ENCODE assay signal across 18 mouse cellular contexts in genomic region chr12:54819181-54819935, GRCm38 (mm10). TPM values are rescaled to one million over a fixed set of nuclear protein-coding genes. Genes with fewer than 3 reads are reported as not detected.
DNase-seq lines count a peak whose midpoint lies in the region; ATAC-seq and TF ChIP-seq lines count a peak whose summit lies in the region.
"Had no signal": no experiment of that assay in that cellular context is flagged by ENCODE, and none has a peak within 500 bp of the region (broad histone marks: within the 10 kb centered on the region; RNA-seq: fewer than 3 reads in every experiment).

No protein-coding gene starts in this region.

- no peaks in the 10 kb centered on the region for H3K36me3 ChIP-seq in heart, embryonic 15.5 days
- peaks cover 0 to 36% of the 10 kb centered on the region in 2 experiments; a peak in 2 of 4 replicates for H3K36me3 ChIP-seq in MEL (ENCODE audit: control insufficient read depth in 1 of 2, insufficient read depth in 2 of 2, low read length in 2 of 2)
- H3K36me3 ChIP-seq in intestine, postnatal 0 days (ENCODE audit: control insufficient read depth, insufficient read depth): no peaks in the 10 kb centered on the region
- H3K36me3 ChIP-seq: hindbrain, embryonic 13.5 days; neural tube, embryonic 15.5 days had no signal

- H3K9me3 ChIP-seq in heart, embryonic 15.5 days (replicated peaks): no peaks in the 10 kb centered on the region
- H3K9me3 ChIP-seq in MEL (replicated peaks; ENCODE audit: insufficient read depth, low read length): no peaks in the 10 kb centered on the region
- no peaks in the 10 kb centered on the region for H3K9me3 ChIP-seq in intestine, postnatal 0 days (ENCODE audit: control insufficient read depth)
- H3K9me3 ChIP-seq: hindbrain, embryonic 13.5 days; megakaryocyte, embryonic 14.5 days; neural tube, embryonic 15.5 days had no signal

- H3K79me2 ChIP-seq in MEL (ENCODE audit: control insufficient read depth, insufficient read depth, low read length, poor library complexity): no peaks in the 10 kb centered on the region; the same call in 1 of the 2 replicates

- no peak for TF ChIP-seq CTCF in MEL (IDR thresholded peaks at IDR 0.05 in 2 of 3, conservative IDR thresholded peaks at IDR 0.05 in 1 of 3; ENCODE audit: control insufficient read depth in 1 of 3, insufficient read depth in 1 of 3, low read depth in 2 of 3, low read length in 3 of 3, poor library complexity in 1 of 3, severe bottlenecking in 1 of 3)
- no peak for TF ChIP-seq CTCF in intestine, postnatal 0 days (IDR thresholded peaks at IDR 0.05; ENCODE audit: low read depth)

- TF ChIP-seq POLR2A in MEL (IDR thresholded peaks at IDR 0.05; ENCODE audit: control insufficient read depth in 1 of 2, insufficient read depth in 1 of 2, low read depth in 1 of 2, low read length in 2 of 2, poor library complexity in 1 of 2): 0 out of 4 replicates have a peak, but pooled peaks of 1 of the 2 experiments have one; percentile 36

- no peak for TF ChIP-seq RAD21 in MEL (IDR thresholded peaks at IDR 0.05; ENCODE audit: low read depth, low read length)

- H3K27ac ChIP-seq in heart, embryonic 15.5 days: peak overlapping the region; percentile 38; the same call in 1 of the 2 replicates
- H3K27ac ChIP-seq in MEL (ENCODE audit: control insufficient read depth, low read depth, low read length): peak overlapping the region; percentile 94
- H3K27ac ChIP-seq in intestine, postnatal 0 days (ENCODE audit: low read depth, low read length): peak overlapping the region; percentile 62
- H3K27ac ChIP-seq: hindbrain, embryonic 13.5 days; kidney, postnatal 0 days; neural tube, embryonic 15.5 days had no signal

- H3K9ac ChIP-seq in heart, embryonic 15.5 days: no peak overlapping the region
- peak overlapping the region; percentile 75 for H3K9ac ChIP-seq in MEL (ENCODE audit: control insufficient read depth, low read depth, low read length, poor library complexity, severe bottlenecking)
- no peak overlapping the region for H3K9ac ChIP-seq in intestine, postnatal 0 days (ENCODE audit: low read depth, low read length)
- H3K9ac ChIP-seq: hindbrain, embryonic 13.5 days; lung, embryonic 14.5 days; neural tube, embryonic 15.5 days had no signal

- TF ChIP-seq EP300 in MEL (IDR thresholded peaks at IDR 0.05; ENCODE audit: low read depth in 1 of 2, low read length in 2 of 2): peak; percentile 53 to 69

- no peaks in the 10 kb centered on the region for H3K27me3 ChIP-seq in heart, embryonic 15.5 days
- H3K27me3 ChIP-seq in MEL (ENCODE audit: control insufficient read depth in 1 of 2, insufficient read depth in 2 of 2, low read length in 2 of 2): no peaks in the 10 kb centered on the region
- H3K27me3 ChIP-seq in intestine, postnatal 0 days (replicated peaks; ENCODE audit: control insufficient read depth, insufficient read depth, low read length): no peaks in the 10 kb centered on the region
- H3K27me3 ChIP-seq: hindbrain, embryonic 13.5 days; megakaryocyte, embryonic 14.5 days; neural tube, embryonic 15.5 days had no signal

- no peak for ATAC-seq in heart, embryonic 15.5 days (replicated peaks; ENCODE audit: insufficient number of reproducible peaks, insufficient read depth, low FRiP score, low read depth)
- 0 out of 2 replicates have a peak, but pooled peaks have one; percentile 43 for ATAC-seq in intestine, postnatal 0 days
- peak; percentile 49 for ATAC-seq in megakaryocyte progenitor cell, adult 5-6 weeks (replicated peaks; ENCODE audit: poor library complexity)
- ATAC-seq: forebrain, embryonic 14.5 days had no signal

- H3K4me1 ChIP-seq in heart, embryonic 15.5 days (replicated peaks): peaks cover 21% of the 10 kb centered on the region; the same call in 1 of the 2 replicates
- H3K4me1 ChIP-seq in MEL (ENCODE audit: control insufficient read depth in 1 of 2, insufficient read depth in 2 of 2, low read length in 2 of 2): peaks cover 12 to 28% of the 10 kb centered on the region in 2 experiments
- no peaks in the 10 kb centered on the region; the same call in none of the 2 replicates for H3K4me1 ChIP-seq in intestine, postnatal 0 days (replicated peaks; ENCODE audit: control insufficient read depth, insufficient read depth, low read length)
- H3K4me1 ChIP-seq: neural tube, embryonic 15.5 days had no signal

- WGBS in heart, embryonic 15.5 days: 35% methylated on average over 6 of the region's 6 CpGs
- 32% methylated on average over 6 of the region's 6 CpGs for WGBS in intestine, postnatal 0 days

- H3K4me3 ChIP-seq in heart, embryonic 15.5 days: no peak overlapping the region
- peak overlapping the region; percentile 5 to 19; a peak in 3 of 4 replicates for H3K4me3 ChIP-seq in MEL (ENCODE audit: control insufficient read depth in 1 of 2, insufficient read depth in 1 of 2, low read depth in 2 of 2, low read length in 2 of 2)
- H3K4me3 ChIP-seq in intestine, postnatal 0 days (ENCODE audit: low read depth, low read length): no peak overlapping the region
- H3K4me3 ChIP-seq: hindbrain, embryonic 13.5 days; megakaryocyte, embryonic 14.5 days; neural tube, embryonic 15.5 days had no signal

- no peak for DNase-seq in heart, adult 8-10 months (ENCODE audit: low spot score)
- peak; percentile 70 for DNase-seq in MEL (ENCODE audit: low read depth, low spot score)
- DNase-seq in right cerebral cortex, postnatal 4 days: no peak
- DNase-seq in retina, postnatal 1 day: no peak
- DNase-seq: adrenal gland, postnatal 14 days; cerebellum, postnatal 10 days; liver; lung, embryonic 14.5 days; spleen, adult 18-20 months; thymus, postnatal 4 days had no signal

- H3K4me2 ChIP-seq in heart, embryonic 15.5 days: no peak overlapping the region
- no peak overlapping the region for H3K4me2 ChIP-seq in intestine, postnatal 0 days (replicated peaks; ENCODE audit: low read depth)
- H3K4me2 ChIP-seq: hindbrain, embryonic 13.5 days; lung, embryonic 14.5 days; neural tube, embryonic 15.5 days had no signal

TF ChIP-seq in MEL, 35 proteins besides CTCF, POLR2A, EP300 and RAD21:
- no peak for TF ChIP-seq CHD1 (IDR thresholded peaks at IDR 0.05; ENCODE audit: low read depth, low read length)
- TF ChIP-seq MEF2A (IDR thresholded peaks at IDR 0.05; ENCODE audit: extremely low read depth, insufficient replicate concordance, low read depth, low read length, poor library complexity, severe bottlenecking): 0 out of 2 replicates have a peak, but pooled peaks have one; percentile 12
- peak; percentile 62; the same call in 1 of the 2 replicates for TF ChIP-seq RCOR1 (IDR thresholded peaks at IDR 0.05; ENCODE audit: low read depth, low read length)
- TF ChIP-seq ZNF384 (IDR thresholded peaks at IDR 0.05; ENCODE audit: low read depth, low read length): 0 out of 2 replicates have a peak, but pooled peaks have one; percentile 17
- TF ChIP-seq MYC (IDR thresholded peaks at IDR 0.05; ENCODE audit: low read depth, low read length): 0 out of 2 replicates have a peak, but pooled peaks have one; percentile 36
- TF ChIP-seq GATA1 (IDR thresholded peaks at IDR 0.05; ENCODE audit: low read depth, low read length): peak; percentile 91
- TF ChIP-seq ETS1 (IDR thresholded peaks at IDR 0.05; ENCODE audit: low read depth, low read length): peak; percentile 55
- no peak; the same call in 1 of the 2 replicates for TF ChIP-seq HCFC1 (IDR thresholded peaks at IDR 0.05; ENCODE audit: low read depth, low read length)
- TF ChIP-seq TBP (IDR thresholded peaks at IDR 0.05; ENCODE audit: low read depth, low read length): peak; percentile 70
- TF ChIP-seq CHD2 (IDR thresholded peaks at IDR 0.05; ENCODE audit: low read length): no peak
- TF ChIP-seq TCF12 (IDR thresholded peaks at IDR 0.05; ENCODE audit: low read depth, low read length): peak; percentile 56
- TF ChIP-seq SIN3A (IDR thresholded peaks at IDR 0.05; ENCODE audit: low read length): peak; percentile 70

RNA-seq across cellular contexts. Expression of gene Snx6, which starts 23.9 kb away (rescaled TPM):
- polyA plus RNA-seq in heart, embryonic 15.5 days (2015; fragmentation: Nextera tagmentation; extraction: Ambion mirVana): 96.4 and 116 TPM in 2 replicates
- 10 to 100 TPM; 27.1 to 31.7 (median 29.0) TPM for total RNA-seq in heart, adult 8-10 months (2022)
- 42.4 and 46.5 TPM in 2 replicates for total RNA-seq in MEL (2012; rRNA removed)
- 10 to 100 TPM in 1 of 2 experiments, not detected in 1; 33.7 TPM for polyA plus RNA-seq in MEL (2012; ENCODE audit: insufficient read depth in 1 of 2, insufficient read length in 2 of 2, low read depth in 1 of 2, low replicate concordance in 2 of 2, missing spikeins in 1 of 2)
- 167 and 187 TPM in 2 replicates for polyA plus RNA-seq in intestine, postnatal 0 days (2015; fragmentation: Nextera tagmentation; extraction: Ambion mirVana)
- 66.3 and 70.5 TPM in 2 replicates for total RNA-seq in megakaryocyte progenitor cell, adult 5-6 weeks (2015)
- 71.7 and 80.0 TPM in 2 replicates for total RNA-seq in megakaryocyte progenitor cell, adult 5-6 weeks (2017)

RNA-seq across cellular contexts. Expression of gene Cfl2, which starts 43.3 kb away (rescaled TPM):
- 379 and 432 TPM in 2 replicates for polyA plus RNA-seq in heart, embryonic 15.5 days (2015; fragmentation: Nextera tagmentation; extraction: Ambion mirVana)
- total RNA-seq in heart, adult 8-10 months (2022): 100 to 1,000 TPM; 390 to 423 (median 413) TPM
- 5.3 and 5.7 TPM in 2 replicates for total RNA-seq in MEL (2012; rRNA removed)
- polyA plus RNA-seq in MEL (2012; ENCODE audit: insufficient read depth in 1 of 2, insufficient read length in 2 of 2, low read depth in 1 of 2, low replicate concordance in 2 of 2, missing spikeins in 1 of 2): 1 to 10 TPM in 1 of 2 experiments, not detected in 1; 8.8 TPM
- 133 and 138 TPM in 2 replicates for polyA plus RNA-seq in intestine, postnatal 0 days (2015; fragmentation: Nextera tagmentation; extraction: Ambion mirVana)
- 23.1 and 27.3 TPM in 2 replicates for total RNA-seq in megakaryocyte progenitor cell, adult 5-6 weeks (2015)
- total RNA-seq in megakaryocyte progenitor cell, adult 5-6 weeks (2017): 20.0 and 20.4 TPM in 2 replicates

Comparison
In these comparisons a context has a peak if more than half of its experiments do, and no peak if none do; other contexts are left out.
1. H3K27ac ChIP-seq: peak in every context shown above with its lines; median percentile 94 in MEL; 62 in intestine, postnatal 0 days; 38 in heart, embryonic 15.5 days.
2. H3K4me3 ChIP-seq: peak in MEL (2 of 2); none in heart, embryonic 15.5 days (single experiment) and intestine, postnatal 0 days (single experiment).
3. RNA of gene Cfl2, which starts 43.3 kb away (total RNA-seq): 390 to 423 TPM in heart, adult 8-10 months; 20.0 to 27.3 TPM in megakaryocyte progenitor cell, adult 5-6 weeks and 5.3 to 5.7 TPM in MEL; every median in the first group is over 10 times any median in the second.